2 mouse cellular contexts compared by ENCODE assay signal in genomic region chr11:117403073-117403472, GRCm38 (mm10).
TF ChIP-seq lines count a peak whose summit lies in the region.

No protein-coding gene starts in this region.

TF ChIP-seq in CH12.LX, 34 proteins besides CTCF, POLR2A, EP300 and RAD21 (continued from another document):
- TF ChIP-seq HCFC1 (IDR thresholded peaks at IDR 0.05; ENCODE audit: low read depth, low read length) (no peak), ZNF384 (IDR thresholded peaks at IDR 0.05; ENCODE audit: low read depth, low read length) (no peak), MAFK (IDR thresholded peaks at IDR 0.05; ENCODE audit: insufficient replicate concordance, low read length) (no peak), E2F4 (IDR thresholded peaks at IDR 0.05; ENCODE audit: insufficient replicate concordance, low read depth, low read length) (no peak), NELFE (IDR thresholded peaks at IDR 0.05; ENCODE audit: low read depth, low read length) (no peak), KAT2A (IDR thresholded peaks at IDR 0.05; ENCODE audit: insufficient replicate concordance, low read length) (no peak), SIN3A (IDR thresholded peaks at IDR 0.05; ENCODE audit: low read length) (no peak), MEF2A (IDR thresholded peaks at IDR 0.05; ENCODE audit: borderline replicate concordance, low read depth, low read length) (no peak), ETS1 (conservative IDR thresholded peaks at IDR 0.05; ENCODE audit: low read depth, low read length) (no peak), ZMIZ1 (IDR thresholded peaks at IDR 0.05; ENCODE audit: low read depth, low read length) (no peak), ZC3H11A (IDR thresholded peaks at IDR 0.05; ENCODE audit: low read depth, low read length) (no peak)

TF ChIP-seq in MEL, 35 proteins besides CTCF, POLR2A, EP300 and RAD21 (continued from another document):
- peak; percentile 55; the same call in 1 of the 2 replicates for TF ChIP-seq ZNF384 (IDR thresholded peaks at IDR 0.05; ENCODE audit: low read depth, low read length)
- TF ChIP-seq CHD2 (IDR thresholded peaks at IDR 0.05; ENCODE audit: low read length) = no peak
- no peak for TF ChIP-seq JUND (IDR thresholded peaks at IDR 0.05; ENCODE audit: low read depth, low read length)
- no peak for TF ChIP-seq MAZ (IDR thresholded peaks at IDR 0.05; ENCODE audit: low read depth, low read length)
- TF ChIP-seq NELFE (IDR thresholded peaks at IDR 0.05; ENCODE audit: low read depth, low read length) = no peak
- TF ChIP-seq TBP (IDR thresholded peaks at IDR 0.05; ENCODE audit: low read depth, low read length) = no peak
- TF ChIP-seq USF1 (IDR thresholded peaks at IDR 0.05; ENCODE audit: low read depth, low read length) = no peak
- no peak for TF ChIP-seq GABPA (IDR thresholded peaks at IDR 0.05; ENCODE audit: low read depth, low read length)
TF ChIP-seq in MEL: peak in this region for 1.
